Mouse (Mus musculus) right cerebral cortex, adult 2 months (tissue): Measurements from ENCODE around the gene Vps45.
"Not testable (repeated sequence)": the region's sequence is repeated elsewhere in the genome, so short reads cannot be mapped to it uniquely, and the experiment has no call there.

Experiments used
- DNase-seq, 2 experiments: peaks; one replicate each; pipeline ENCODE4 v3.0.0; 2021 to 2022; ENCODE audit warnings: low spot score in 2 of 2

Vps45 gene

GRCm38 (mm10) chr3:95996451-95997073, 61.7 kb downstream of the Vps45 start:
- DNase-seq: no peak

- peak; percentile 64 to 67 for DNase-seq
Measured at GRCm38 (mm10) chr3:95995802-95996428, 62.4 kb downstream of the Vps45 start, which contains the start of gene Plekho1. TSS of gene Plekho1 (minus strand) at chr3:95996001.

- peak in 1 of 2 experiments; percentile 53 for DNase-seq
Measured at GRCm38 (mm10) chr3:95994975-95995801, 63.1 kb downstream of the Vps45 start.

GRCm38 (mm10) chr3:95994381-95994846, 63.9 kb downstream of the Vps45 start:
- DNase-seq: peak in 1 of 2 experiments; percentile 47

- DNase-seq: no peak
Measured at GRCm38 (mm10) chr3:95993881-95994280, 64.4 kb downstream of the Vps45 start.

GRCm38 (mm10) chr3:95992990-95993603, 65.2 kb downstream of the Vps45 start:
- DNase-seq: no peak

- DNase-seq: no peak
Measured at GRCm38 (mm10) chr3:95990413-95990941, 67.8 kb downstream of the Vps45 start.

- DNase-seq: no peak
Measured at GRCm38 (mm10) chr3:95988969-95989368, 69.3 kb downstream of the Vps45 start.

- DNase-seq: no peak
Measured at GRCm38 (mm10) chr3:95988138-95988537, 70.1 kb downstream of the Vps45 start.

GRCm38 (mm10) chr3:95987386-95988110, 70.7 kb downstream of the Vps45 start:
- DNase-seq: no peak

GRCm38 (mm10) chr3:95986984-95987383, 71.3 kb downstream of the Vps45 start:
- no peak for DNase-seq

GRCm38 (mm10) chr3:95986001-95986622, 72.2 kb downstream of the Vps45 start:
- DNase-seq: peak; percentile 70 to 79

GRCm38 (mm10) chr3:95985209-95986000, 72.9 kb downstream of the Vps45 start:
- peak; percentile 52 to 65 for DNase-seq

GRCm38 (mm10) chr3:95982129-95982528, 76.1 kb downstream of the Vps45 start:
- DNase-seq: no peak

- no peak for DNase-seq
Measured at GRCm38 (mm10) chr3:95980276-95980970, 77.8 kb downstream of the Vps45 start.

- DNase-seq: no peak
Measured at GRCm38 (mm10) chr3:95978265-95978664, 80.0 kb downstream of the Vps45 start.

- DNase-seq: not testable (repeated sequence)
Measured at GRCm38 (mm10) chr3:95977587-95977986, 80.7 kb downstream of the Vps45 start.

GRCm38 (mm10) chr3:95977079-95977478, 81.2 kb downstream of the Vps45 start:
- no peak for DNase-seq
